ENCODE assay signal across 10 mouse cellular contexts in the genomic region with DNA sequence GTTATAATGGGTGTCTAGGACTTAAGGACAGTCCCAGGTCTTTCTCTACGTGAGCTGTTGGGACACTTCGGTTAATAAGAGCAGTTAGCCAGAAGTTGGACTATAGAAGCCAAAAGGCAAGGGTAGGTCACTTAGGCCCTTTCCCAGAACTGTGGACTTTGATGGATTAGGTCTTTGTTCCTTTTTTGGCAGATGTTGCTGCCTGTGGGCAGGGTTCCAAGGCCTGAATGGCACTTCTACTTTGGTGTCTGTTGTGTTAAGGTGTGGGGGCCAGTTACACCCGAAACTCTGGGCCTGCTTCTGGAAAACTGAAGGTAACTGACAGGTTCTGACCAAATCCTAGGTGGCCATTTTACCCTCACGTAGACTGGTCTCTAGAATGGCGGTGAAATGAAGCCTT.
A peak's percentile ranks its signal among the peaks of the same experiment; 100 is the strongest.
DNase-seq lines count a peak whose midpoint lies in the region; ATAC-seq and TF ChIP-seq lines count a peak whose summit lies in the region.
"Had no signal": no experiment of that assay in that cellular context is flagged by ENCODE, and none has a peak within 500 bp of the region (broad histone marks: within the 10 kb centered on the region; RNA-seq: fewer than 3 reads in every experiment).

No protein-coding gene starts in this region.

- peak overlapping the region; percentile 34; the same call in 1 of the 2 replicates for H3K4me2 ChIP-seq in heart, embryonic 13.5 days
- no peak overlapping the region; the same call in 1 of the 2 replicates for H3K4me2 ChIP-seq in hindbrain, embryonic 15.5 days
- H3K4me2 ChIP-seq: embryonic facial prominence, embryonic 15.5 days had no signal

- H3K9me3 ChIP-seq in heart, embryonic 13.5 days: no peaks in the 10 kb centered on the region
- H3K9me3 ChIP-seq in hindbrain, embryonic 15.5 days: no peaks in the 10 kb centered on the region
- H3K9me3 ChIP-seq: embryonic facial prominence, embryonic 15.5 days had no signal

- H3K9ac ChIP-seq in heart, embryonic 13.5 days: no peak overlapping the region
- no peak overlapping the region for H3K9ac ChIP-seq in hindbrain, embryonic 15.5 days
- H3K9ac ChIP-seq: embryonic facial prominence, embryonic 15.5 days had no signal

- DNase-seq in heart, adult 11 months: no peak
- DNase-seq in Muller cell, postnatal 12 days (ENCODE audit: inconsistent ontology term): peak; percentile 18
- DNase-seq in lung, adult 2 months: peak; percentile 22
- DNase-seq in cerebellum, adult 11-12 months: no peak
- no peak for DNase-seq in left cerebral cortex, postnatal 10 days (ENCODE audit: extremely low spot score in 1 of 2, low spot score in 2 of 2)
- DNase-seq in gastrocnemius, postnatal 4 days (ENCODE audit: low spot score in 2 of 2): no peak

- peaks cover 18% of the 10 kb centered on the region for H3K4me1 ChIP-seq in heart, embryonic 13.5 days
- peaks cover 18% of the 10 kb centered on the region for H3K4me1 ChIP-seq in hindbrain, embryonic 15.5 days (replicated peaks)
- H3K4me1 ChIP-seq in lung, adult 2 months (ENCODE audit: control insufficient read depth, insufficient read depth, low read length): peaks cover 7% of the 10 kb centered on the region

- intact Hi-C loops in left cerebral cortex, postnatal 10 days (cut with DNase I): no loop called here

- no peak overlapping the region for H3K4me3 ChIP-seq in heart, embryonic 13.5 days
- no peak overlapping the region for H3K4me3 ChIP-seq in hindbrain, embryonic 15.5 days
- no peak overlapping the region for H3K4me3 ChIP-seq in lung, adult 2 months (replicated peaks; ENCODE audit: extremely low read depth, low read depth, low read length)
- H3K4me3 ChIP-seq: embryonic facial prominence, embryonic 15.5 days had no signal

- ATAC-seq in heart, embryonic 13.5 days (ENCODE audit: extremely low read depth, insufficient number of reproducible peaks, low FRiP score, low TSS enrichment): no peak
- ATAC-seq in hindbrain, embryonic 15.5 days (ENCODE audit: low FRiP score, low read depth): no peak
- ATAC-seq: CD4-positive, CD25-positive, alpha-beta regulatory T cell, adult 4 months had no signal

- WGBS in heart, embryonic 13.5 days: 76% methylated on average over 5 of the region's 5 CpGs
- WGBS in hindbrain, embryonic 15.5 days: 51% methylated on average over 5 of the region's 5 CpGs
- 51% methylated on average over 5 of the region's 5 CpGs for WGBS in lung, adult 2 months

- no peak for TF ChIP-seq POLR2A in lung, adult 2 months (IDR thresholded peaks at IDR 0.05; ENCODE audit: borderline replicate concordance, extremely low read depth, low read depth, low read length)

- H3K36me3 ChIP-seq in heart, embryonic 13.5 days: no peaks in the 10 kb centered on the region
- no peaks in the 10 kb centered on the region for H3K36me3 ChIP-seq in hindbrain, embryonic 15.5 days
- H3K36me3 ChIP-seq: embryonic facial prominence, embryonic 15.5 days had no signal

- H3K27me3 ChIP-seq in heart, embryonic 13.5 days (replicated peaks): no peaks in the 10 kb centered on the region
- no peaks in the 10 kb centered on the region for H3K27me3 ChIP-seq in hindbrain, embryonic 15.5 days
- H3K27me3 ChIP-seq: embryonic facial prominence, embryonic 15.5 days had no signal

- peak overlapping the region; percentile 55; the same call in 1 of the 2 replicates for H3K27ac ChIP-seq in heart, embryonic 13.5 days (replicated peaks)
- H3K27ac ChIP-seq in hindbrain, embryonic 15.5 days (replicated peaks): peak overlapping the region; percentile 63
- H3K27ac ChIP-seq: embryonic facial prominence, embryonic 15.5 days had no signal

- TF ChIP-seq CTCF in lung, adult 2 months (IDR thresholded peaks at IDR 0.05; ENCODE audit: insufficient read depth, low read length): no peak

Comparison
In these comparisons a context has a peak if more than half of its experiments do, and no peak if none do; other contexts are left out.
1. DNase-seq: peak in Muller cell, postnatal 12 days (single experiment) and lung, adult 2 months (single experiment); none in heart, adult 11 months (single experiment), cerebellum, adult 11-12 months (single experiment), left cerebral cortex, postnatal 10 days (0 of 2) and gastrocnemius, postnatal 4 days (0 of 2).